Mouse (Mus musculus): ENCODE results near the gene Endod1.

GRCm38 (mm10) chr9:14402099-14402498 lies 20.8 kb upstream of the Endod1 start:
- TF ChIP-seq CTCF (conservative IDR thresholded peaks at IDR 0.05; ENCODE audit: low read length) (no peak), POU5F1 (IDR thresholded peaks at IDR 0.05; ENCODE audit: borderline replicate concordance, low read length) (no peak)
